Mouse (Mus musculus) yolk sac, embryonic 10.5 days (tissue): ENCODE measurements around the gene Trmt13.
"Not testable (repeated sequence)": the region's sequence is repeated elsewhere in the genome, so short reads cannot be mapped to it uniquely, and the experiment has no call there.

ENCODE experiments used
- DNase-seq: peaks from one replicate; pipeline ENCODE4 v3.0.0-alpha.2; 2017; ENCODE audit warnings: low spot score

The Trmt13 gene

GRCm38 (mm10) chr3:116632971-116633370, 18.6 kb upstream of the Trmt13 start:
- DNase-seq = no peak

GRCm38 (mm10) chr3:116631459-116631858, 17.1 kb upstream of the Trmt13 start:
- no peak for DNase-seq

- no peak for DNase-seq
Observed at GRCm38 (mm10) chr3:116622641-116623040, 8.3 kb upstream of the Trmt13 start.

DNA sequence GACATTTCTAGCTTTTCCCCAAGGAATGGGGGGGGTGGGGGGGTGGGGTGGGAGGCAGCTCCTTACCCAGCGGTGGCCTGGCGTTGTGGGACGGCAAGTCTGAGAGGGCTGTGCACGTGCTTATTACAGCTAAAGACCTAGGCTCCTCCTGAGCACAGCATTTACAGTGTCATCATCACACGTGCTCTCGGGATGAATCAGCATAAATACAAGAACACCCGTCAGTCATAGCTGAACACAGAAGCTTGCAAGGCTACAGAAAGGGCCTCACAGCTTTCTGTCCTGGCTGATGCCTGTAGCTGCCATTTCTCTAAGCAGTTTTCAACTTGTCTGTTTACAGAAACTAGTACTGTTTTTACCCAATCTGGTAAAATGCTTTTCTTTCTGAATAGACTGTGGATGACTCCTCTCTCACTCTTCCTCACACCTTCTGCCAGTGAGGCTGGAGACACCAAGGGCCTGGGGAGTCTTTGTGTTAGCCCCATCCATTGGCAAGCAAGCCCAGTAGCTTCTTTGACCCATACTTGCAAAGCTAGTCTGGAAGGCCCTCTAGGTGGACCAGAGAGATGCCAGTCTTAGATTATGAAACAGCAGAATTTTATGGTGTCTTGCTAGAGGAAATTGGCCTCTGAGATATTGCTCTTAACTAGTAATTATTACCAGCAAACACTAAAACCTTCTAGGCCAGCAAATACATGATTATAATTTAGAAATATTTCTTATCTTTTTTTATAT, 6.4 kb upstream of the Trmt13 start:
- DNase-seq = no peak

GRCm38 (mm10) chr3:116618855-116619254, 4.5 kb upstream of the Trmt13 start:
- no peak for DNase-seq

DNA sequence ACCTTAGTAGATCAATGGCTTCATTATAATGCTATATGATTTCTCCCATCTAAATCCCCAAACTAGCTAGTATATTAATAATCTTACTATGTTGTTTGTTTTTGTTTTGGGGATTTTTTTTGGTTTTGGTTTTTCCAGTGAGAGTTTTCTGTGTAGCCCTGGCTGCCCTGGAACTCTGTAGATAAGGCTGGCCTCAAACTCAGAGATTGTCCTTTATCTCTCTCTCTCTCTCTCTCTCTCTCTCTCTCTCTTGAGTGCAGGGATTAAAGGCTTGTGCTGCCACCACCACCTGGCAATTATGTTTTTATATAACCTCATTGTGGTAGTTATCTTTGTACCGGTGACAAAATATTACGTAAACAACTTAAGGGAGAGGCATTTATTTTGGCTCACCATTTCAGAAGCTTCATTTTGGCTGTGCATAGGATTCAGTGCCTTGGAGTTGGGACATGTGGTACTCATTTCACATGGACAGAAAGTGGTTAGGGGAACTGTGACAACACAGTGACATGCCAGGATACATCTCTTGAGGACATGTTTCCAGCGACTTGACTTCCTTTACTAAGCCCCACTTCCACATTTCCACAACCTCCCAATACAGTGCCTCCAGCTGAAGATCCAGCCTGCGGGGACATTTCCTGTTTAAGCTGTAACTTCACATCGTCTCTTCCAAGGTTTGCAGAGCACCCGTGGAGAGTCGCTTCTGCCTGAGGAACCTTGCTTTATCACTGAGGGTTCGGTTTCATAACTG, 1.1 kb upstream of the Trmt13 start:
- DNase-seq = no peak

- DNase-seq = no peak
Observed at GRCm38 (mm10) chr3:116604570-116604969, 9.8 kb downstream of the Trmt13 start.

GRCm38 (mm10) chr3:116601781-116602180, 12.6 kb downstream of the Trmt13 start:
- DNase-seq = no peak

DNA sequence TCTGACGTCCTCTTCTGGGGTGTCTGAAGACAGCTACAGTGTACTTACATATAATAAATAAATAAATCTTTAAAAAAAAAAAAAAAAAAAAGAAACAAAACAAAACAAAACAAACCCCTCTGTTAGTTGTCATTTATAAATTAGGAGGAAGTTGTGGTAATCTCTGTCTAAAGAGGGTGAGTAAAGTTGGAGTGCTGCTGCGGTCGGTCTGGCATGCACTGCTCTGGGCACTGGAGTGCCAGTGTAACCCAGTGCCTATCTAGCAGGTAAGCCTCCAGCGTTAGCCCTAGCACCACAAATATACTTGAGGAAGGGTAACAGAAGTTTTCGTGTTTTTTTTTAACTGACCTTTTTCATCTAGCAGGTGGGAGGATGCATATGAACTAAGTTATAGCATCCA, 13.4 kb downstream of the Trmt13 start:
- no peak for DNase-seq

- no peak for DNase-seq
Observed at GRCm38 (mm10) chr3:116599705-116600104, 14.7 kb downstream of the Trmt13 start.

DNA sequence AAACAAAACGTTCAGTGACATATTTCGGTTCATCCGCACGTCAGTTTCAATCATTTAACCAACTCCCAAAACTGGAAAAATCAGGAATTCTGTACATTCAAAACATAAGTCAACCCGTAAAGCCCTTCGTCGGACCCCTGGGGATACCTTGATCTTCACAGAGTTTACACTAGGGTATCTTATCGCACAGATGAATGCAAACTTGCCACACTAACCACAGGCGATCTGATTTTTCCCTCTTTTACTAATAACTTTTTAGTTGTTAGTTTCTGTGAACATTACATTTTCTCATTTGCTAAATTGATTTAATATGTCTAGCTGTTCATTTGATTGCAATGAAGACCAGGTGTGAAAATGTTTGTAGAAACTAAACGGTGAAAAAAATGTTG, 18.8 kb downstream of the Trmt13 start:
- no peak for DNase-seq

- peak; percentile 95 for DNase-seq
Observed at GRCm38 (mm10) chr3:116594728-116595602, 19.4 kb downstream of the Trmt13 start, which contains the start of gene Sass6. Gene Sass6 (plus strand): TSS chr3:116594982.

- DNase-seq = no peak
Observed at GRCm38 (mm10) chr3:116594076-116594727, 20.2 kb downstream of the Trmt13 start.

DNA sequence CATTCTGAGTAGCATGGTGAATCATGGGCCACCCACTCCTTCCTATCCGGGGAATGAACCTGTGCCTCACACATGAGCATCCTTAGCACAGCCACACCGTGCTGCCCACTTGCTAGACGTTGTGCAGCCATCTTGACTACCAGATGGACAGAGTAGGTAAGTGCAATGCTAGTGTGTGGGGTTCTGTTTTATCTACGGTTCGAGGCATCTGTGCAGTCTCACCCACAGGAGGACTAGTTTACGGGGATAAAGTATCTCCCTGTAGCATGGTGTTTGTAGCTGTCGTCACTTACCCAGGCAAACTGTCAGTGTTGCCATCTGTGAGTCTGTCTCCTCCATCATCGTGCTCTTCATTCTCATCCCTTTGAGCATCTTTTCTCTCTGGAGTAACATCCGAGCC, 32.2 kb downstream of the Trmt13 start:
- DNase-seq = no peak

DNA sequence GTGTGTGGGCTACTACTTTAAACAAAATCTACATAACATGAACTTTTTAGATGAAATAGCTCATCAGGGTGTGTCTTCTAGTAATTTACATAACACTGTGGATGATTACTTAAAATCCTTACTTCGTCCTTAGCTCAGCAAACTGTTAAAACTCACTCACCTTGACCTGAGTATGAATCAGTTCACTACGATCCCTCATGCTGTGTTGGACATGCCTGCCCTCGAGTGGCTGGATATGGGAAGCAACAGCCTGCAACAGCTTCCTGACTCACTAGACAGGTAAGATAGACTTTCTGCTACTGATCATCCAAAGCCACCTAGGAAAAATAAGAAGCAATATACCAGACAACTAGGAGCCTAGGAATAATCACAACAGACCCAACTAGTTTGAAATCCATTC, 37.1 kb downstream of the Trmt13 start:
- no peak for DNase-seq

- no peak for DNase-seq
Observed at GRCm38 (mm10) chr3:116570628-116571027, 43.8 kb downstream of the Trmt13 start.

DNA sequence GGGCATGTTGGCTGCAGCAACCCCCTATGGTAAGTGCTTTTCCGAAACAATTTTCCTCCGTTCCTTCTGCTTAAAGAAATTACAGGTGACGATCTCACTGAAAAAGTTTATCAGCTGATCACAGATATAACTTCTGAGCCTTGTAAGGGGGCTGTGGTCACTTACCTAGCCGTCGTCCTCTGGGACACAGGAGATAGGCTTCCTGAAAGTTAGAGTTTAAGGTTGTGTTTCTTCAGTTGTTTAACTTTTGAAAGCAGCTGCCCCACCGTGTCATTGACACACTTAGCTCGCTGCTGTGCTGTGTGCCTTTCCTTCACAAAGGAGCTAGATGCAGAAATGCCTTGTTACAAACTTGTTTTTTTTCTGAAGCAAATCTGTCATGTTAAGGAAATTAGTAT, 51.3 kb downstream of the Trmt13 start:
- no peak for DNase-seq

DNA sequence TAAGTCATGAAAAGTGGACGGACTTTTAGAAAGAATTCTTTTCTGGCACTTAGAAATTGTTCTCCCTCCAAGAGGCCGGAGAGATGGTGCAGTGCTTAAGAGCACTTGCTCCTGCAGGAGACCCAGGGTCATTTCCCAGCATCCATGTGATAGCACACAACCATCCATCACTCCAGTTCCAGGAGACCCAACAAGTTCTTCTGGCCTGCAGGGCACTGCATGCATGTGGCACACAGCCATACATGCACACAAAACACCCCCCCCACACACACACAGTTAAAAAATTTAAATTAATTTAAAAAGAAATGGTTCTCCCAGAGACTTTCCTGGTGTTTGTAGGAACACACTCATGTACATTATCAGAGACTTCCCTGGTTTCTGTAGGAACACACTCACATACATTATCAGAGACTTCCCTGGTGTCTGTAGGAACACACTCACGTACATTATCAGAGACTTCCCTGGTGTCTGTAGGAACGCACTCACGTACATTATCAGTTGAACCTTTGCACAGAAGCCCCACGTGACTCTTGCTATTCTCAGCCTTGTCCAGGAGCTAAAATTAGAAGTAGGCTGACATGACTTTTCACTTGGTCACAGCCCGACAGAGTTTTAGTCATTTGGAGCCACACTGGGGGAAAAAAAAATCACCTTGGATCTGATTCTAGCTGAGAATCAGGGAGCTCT, 51.8 kb downstream of the Trmt13 start, which contains the start of gene Lrrc39:
Gene Lrrc39 (plus strand): TSS at position 566 of the 687 bp plus-strand sequence.
- DNase-seq = peak; percentile 71

DNA sequence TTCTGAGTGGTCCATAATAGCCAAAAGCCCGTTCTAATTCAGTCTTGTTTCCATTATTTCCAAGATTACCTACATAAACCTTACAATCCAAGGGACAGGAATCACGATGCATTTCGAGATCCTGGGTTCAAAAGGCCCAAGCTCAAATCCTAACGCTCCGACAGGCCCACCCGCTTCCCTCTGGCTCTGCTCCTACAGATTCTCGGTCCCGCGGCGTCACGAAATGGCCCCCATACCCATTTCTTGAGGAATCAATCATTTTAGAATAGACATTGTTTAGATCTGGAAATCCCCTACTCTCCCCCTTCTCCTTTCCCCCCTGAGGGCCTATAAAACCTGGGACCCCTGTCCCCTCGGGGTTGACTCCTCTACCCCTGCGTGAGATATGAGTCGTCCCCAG, 53.1 kb downstream of the Trmt13 start:
- not testable (repeated sequence) for DNase-seq

DNA sequence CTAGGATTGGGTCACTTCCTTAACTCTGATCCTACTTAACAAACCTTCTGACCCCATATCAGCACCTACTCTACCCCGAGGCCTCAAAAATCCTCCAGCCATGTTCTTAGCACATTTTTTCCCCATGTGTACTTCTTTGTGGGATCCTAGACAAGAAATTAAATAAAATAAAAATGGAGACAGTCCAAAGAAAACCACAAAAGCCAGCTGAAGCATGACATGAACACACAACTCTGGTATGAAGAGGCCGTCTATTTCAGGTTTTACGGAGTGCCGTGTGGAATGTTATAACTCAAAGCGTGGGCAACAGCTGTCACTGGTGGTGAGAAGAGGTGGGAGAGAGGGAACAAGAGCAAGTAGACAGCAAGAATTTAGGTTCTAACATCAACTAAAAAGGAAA, 63.0 kb downstream of the Trmt13 start:
- no peak for DNase-seq

- DNase-seq = no peak
Observed at GRCm38 (mm10) chr3:116547430-116547829, 67.0 kb downstream of the Trmt13 start.
